In genomic region chr9:101180234-101180633, GRCm38 (mm10) we compare ENCODE assay signal across 12 mouse cellular contexts.
A peak's percentile ranks its signal among the peaks of the same experiment; 100 is the strongest.
DNase-seq lines count a peak whose midpoint lies in the region; ATAC-seq and TF ChIP-seq lines count a peak whose summit lies in the region.
"Had no signal": no experiment of that assay in that cellular context is flagged by ENCODE, and none has a peak within 500 bp of the region (broad histone marks: within the 10 kb centered on the region; RNA-seq: fewer than 3 reads in every experiment).

No protein-coding gene starts in this region.

- H3K4me1 ChIP-seq in intestine, postnatal 0 days (replicated peaks; ENCODE audit: control insufficient read depth, insufficient read depth, low read length), result no peaks in the 10 kb centered on the region
- H3K4me1 ChIP-seq: intestine, embryonic 15.5 days; limb, embryonic 12.5 days had no signal

- no peak for ATAC-seq in intestine, postnatal 0 days
- ATAC-seq: intestine, embryonic 15.5 days had no signal

- H3K4me3 ChIP-seq in intestine, postnatal 0 days (ENCODE audit: low read depth, low read length), result no peak overlapping the region
- H3K4me3 ChIP-seq: intestine, embryonic 15.5 days; limb, embryonic 12.5 days had no signal

- no peak overlapping the region for H3K9ac ChIP-seq in intestine, postnatal 0 days (ENCODE audit: low read depth, low read length)
- H3K9ac ChIP-seq: intestine, embryonic 15.5 days; limb, embryonic 12.5 days had no signal

- H3K36me3 ChIP-seq in intestine, postnatal 0 days (ENCODE audit: control insufficient read depth, insufficient read depth), result peaks cover 22% of the 10 kb centered on the region; the same call in 1 of the 2 replicates
- H3K36me3 ChIP-seq: intestine, embryonic 15.5 days had no signal

- H3K27me3 ChIP-seq in intestine, postnatal 0 days (replicated peaks; ENCODE audit: control insufficient read depth, insufficient read depth, low read length), result no peaks in the 10 kb centered on the region
- H3K27me3 ChIP-seq: intestine, embryonic 15.5 days; limb, embryonic 12.5 days had no signal

- no peak overlapping the region for H3K27ac ChIP-seq in intestine, postnatal 0 days (ENCODE audit: low read depth, low read length)
- H3K27ac ChIP-seq: intestine, embryonic 15.5 days; limb, embryonic 12.5 days; macrophage had no signal

- no peak for TF ChIP-seq CTCF in intestine, postnatal 0 days (IDR thresholded peaks at IDR 0.05; ENCODE audit: low read depth)

- no peaks in the 10 kb centered on the region for H3K9me3 ChIP-seq in intestine, postnatal 0 days (ENCODE audit: control insufficient read depth)
- H3K9me3 ChIP-seq: intestine, embryonic 15.5 days; limb, embryonic 12.5 days had no signal

- peak; percentile 44 to 77 for DNase-seq in frontal cortex, adult 2 months (ENCODE audit: extremely low spot score in 1 of 2, low spot score in 1 of 2)
- DNase-seq in frontal cortex, postnatal 25 days (ENCODE audit: low spot score in 2 of 2), result no peak
- peak; percentile 15 for DNase-seq in retina, postnatal 1 day
- no peak for DNase-seq in retina, embryonic 14.5 days (ENCODE audit: low spot score)
- DNase-seq in layer of hippocampus, adult 9-11 months, result peak; percentile 84
- peak; percentile 77 for DNase-seq in telencephalon, adult 2 months (ENCODE audit: low read depth, low spot score)
- DNase-seq in thymus, postnatal 36 days, result no peak
- DNase-seq: cerebellum, adult 18-20 months had no signal

- WGBS in intestine, postnatal 0 days, result 66% methylated on average over 2 of the region's 2 CpGs

- H3K4me2 ChIP-seq in intestine, postnatal 0 days (replicated peaks; ENCODE audit: low read depth), result no peak overlapping the region
- H3K4me2 ChIP-seq: intestine, embryonic 15.5 days; limb, embryonic 12.5 days had no signal

Comparison
In these comparisons a context has a peak if more than half of its experiments do, and no peak if none do; other contexts are left out.
1. DNase-seq: peak in frontal cortex, adult 2 months (2 of 2), retina, postnatal 1 day (single experiment), layer of hippocampus, adult 9-11 months (single experiment) and telencephalon, adult 2 months (single experiment); none in frontal cortex, postnatal 25 days (0 of 2), retina, embryonic 14.5 days (single experiment) and thymus, postnatal 36 days (0 of 2).